Mouse (Mus musculus): ENCODE measurements around the gene Lrp2. TPM values are rescaled to one million over a fixed set of nuclear protein-coding genes. Genes with fewer than 3 reads are reported as not detected.

Lrp2 gene
- polyA plus RNA-seq, 1 experiment from 2014 or later = 2.9 TPM

GRCm38 (mm10) chr2:69574934-69575333 is 10.9 kb downstream of the Lrp2 start:
- no peaks in the 10 kb centered on the region for H3K36me3 ChIP-seq (ENCODE audit: control insufficient read depth, insufficient read depth, low read length)
- ATAC-seq (ENCODE audit: low FRiP score, low TSS enrichment) (no peak), DNase-seq (no peak)
- no peak overlapping the region for H3K27ac ChIP-seq (replicated peaks; ENCODE audit: low read depth, low read length)
- H3K4me1 ChIP-seq (ENCODE audit: control insufficient read depth, insufficient read depth, low read length) = no peaks in the 10 kb centered on the region
- H3K4me3 ChIP-seq (replicated peaks; ENCODE audit: low read depth, low read length) = no peak overlapping the region
- no peak overlapping the region for H3K4me2 ChIP-seq (ENCODE audit: low read length)
- no peak overlapping the region for H3K9ac ChIP-seq (replicated peaks; ENCODE audit: low read length)
- no peaks in the 10 kb centered on the region for H3K9me3 ChIP-seq (ENCODE audit: control insufficient read depth, low read length)
- H3K27me3 ChIP-seq (ENCODE audit: control insufficient read depth, insufficient read depth, low read length) = no peaks in the 10 kb centered on the region
- whole genome bisulfite sequencing = 54% methylated on average over 6 of the region's 6 CpGs

GRCm38 (mm10) chr2:69574261-69574660 is 11.6 kb downstream of the Lrp2 start:
- H3K4me1 ChIP-seq (ENCODE audit: control insufficient read depth, insufficient read depth, low read length) = no peaks in the 10 kb centered on the region
- H3K36me3 ChIP-seq (ENCODE audit: control insufficient read depth, insufficient read depth, low read length) = no peaks in the 10 kb centered on the region
- H3K27ac ChIP-seq (replicated peaks; ENCODE audit: low read depth, low read length) = no peak overlapping the region
- 77% methylated on average over 3 of the region's 3 CpGs for WGBS
- H3K27me3 ChIP-seq (ENCODE audit: control insufficient read depth, insufficient read depth, low read length) = no peaks in the 10 kb centered on the region
- no peaks in the 10 kb centered on the region for H3K9me3 ChIP-seq (ENCODE audit: control insufficient read depth, low read length)
- no peak for DNase-seq
- H3K4me3 ChIP-seq (replicated peaks; ENCODE audit: low read depth, low read length) = no peak overlapping the region
- H3K9ac ChIP-seq (replicated peaks; ENCODE audit: low read length) = no peak overlapping the region
- ATAC-seq (ENCODE audit: low FRiP score, low TSS enrichment) = no peak
- no peak overlapping the region for H3K4me2 ChIP-seq (ENCODE audit: low read length)

GRCm38 (mm10) chr2:69573733-69574054 is 12.2 kb downstream of the Lrp2 start:
- H3K27ac ChIP-seq (replicated peaks; ENCODE audit: low read depth, low read length) = no peak overlapping the region
- no peaks in the 10 kb centered on the region for H3K9me3 ChIP-seq (ENCODE audit: control insufficient read depth, low read length)
- no peak overlapping the region for H3K9ac ChIP-seq (replicated peaks; ENCODE audit: low read length)
- no peaks in the 10 kb centered on the region for H3K4me1 ChIP-seq (ENCODE audit: control insufficient read depth, insufficient read depth, low read length)
- ATAC-seq (ENCODE audit: low FRiP score, low TSS enrichment) = no peak
- no peaks in the 10 kb centered on the region for H3K27me3 ChIP-seq (ENCODE audit: control insufficient read depth, insufficient read depth, low read length)
- no peaks in the 10 kb centered on the region for H3K36me3 ChIP-seq (ENCODE audit: control insufficient read depth, insufficient read depth, low read length)
- no peak overlapping the region for H3K4me2 ChIP-seq (ENCODE audit: low read length)
- no peak overlapping the region for H3K4me3 ChIP-seq (replicated peaks; ENCODE audit: low read depth, low read length)
- peak; percentile 12 for DNase-seq

- Histone ChIP-seq H3K27me3 (ENCODE audit: control insufficient read depth, insufficient read depth, low read length) (no peaks in the 10 kb centered on the region), H3K9me3 (ENCODE audit: control insufficient read depth, low read length) (no peaks in the 10 kb centered on the region), H3K27ac (replicated peaks; ENCODE audit: low read depth, low read length) (no peak overlapping the region; the same call in 1 of the 2 replicates), H3K4me2 (ENCODE audit: low read length) (no peak overlapping the region), H3K4me1 (ENCODE audit: control insufficient read depth, insufficient read depth, low read length) (no peaks in the 10 kb centered on the region), H3K9ac (replicated peaks; ENCODE audit: low read length) (no peak overlapping the region), H3K4me3 (replicated peaks; ENCODE audit: low read depth, low read length) (no peak overlapping the region), H3K36me3 (ENCODE audit: control insufficient read depth, insufficient read depth, low read length) (no peaks in the 10 kb centered on the region)
- ATAC-seq (ENCODE audit: low FRiP score, low TSS enrichment) (no peak), DNase-seq (peak; percentile 32)
- WGBS = 40% methylated on average over 5 of the region's 5 CpGs
These were observed 12.7 kb downstream of the Lrp2 start for GRCm38 (mm10) chr2:69573038-69573732.

GRCm38 (mm10) chr2:69570556-69570955 is 15.3 kb downstream of the Lrp2 start:
- no peak overlapping the region for H3K4me2 ChIP-seq (ENCODE audit: low read length)
- H3K9me3 ChIP-seq (ENCODE audit: control insufficient read depth, low read length) = no peaks in the 10 kb centered on the region

GRCm38 (mm10) chr2:69566281-69566680 is 19.6 kb downstream of the Lrp2 start:
- Histone ChIP-seq H3K27ac (replicated peaks; ENCODE audit: low read depth, low read length) (no peak overlapping the region), H3K4me3 (replicated peaks; ENCODE audit: low read depth, low read length) (no peak overlapping the region), H3K9me3 (ENCODE audit: control insufficient read depth, low read length) (no peaks in the 10 kb centered on the region), H3K27me3 (ENCODE audit: control insufficient read depth, insufficient read depth, low read length) (no peaks in the 10 kb centered on the region), H3K36me3 (ENCODE audit: control insufficient read depth, insufficient read depth, low read length) (no peaks in the 10 kb centered on the region), H3K4me1 (ENCODE audit: control insufficient read depth, insufficient read depth, low read length) (no peaks in the 10 kb centered on the region), H3K9ac (replicated peaks; ENCODE audit: low read length) (no peak overlapping the region), H3K4me2 (ENCODE audit: low read length) (no peak overlapping the region)
- ATAC-seq (ENCODE audit: low FRiP score, low TSS enrichment) = no peak
- no peak for DNase-seq
- 79% methylated on average over 7 of the region's 7 CpGs for WGBS

More at GRCm38 (mm10) chr2:69570556-69570955, 15.3 kb downstream of the Lrp2 start:
- H3K4me3 ChIP-seq (replicated peaks; ENCODE audit: low read depth, low read length) = no peak overlapping the region
- H3K27me3 ChIP-seq (ENCODE audit: control insufficient read depth, insufficient read depth, low read length) = no peaks in the 10 kb centered on the region
- no peak for ATAC-seq (ENCODE audit: low FRiP score, low TSS enrichment)
- DNase-seq = no peak
- H3K27ac ChIP-seq (replicated peaks; ENCODE audit: low read depth, low read length) = no peak overlapping the region
- WGBS = 73% methylated on average over 6 of the region's 6 CpGs
- no peaks in the 10 kb centered on the region for H3K4me1 ChIP-seq (ENCODE audit: control insufficient read depth, insufficient read depth, low read length)
- H3K36me3 ChIP-seq (ENCODE audit: control insufficient read depth, insufficient read depth, low read length) = no peaks in the 10 kb centered on the region
- no peak overlapping the region for H3K9ac ChIP-seq (replicated peaks; ENCODE audit: low read length)

- no peaks in the 10 kb centered on the region for H3K36me3 ChIP-seq (ENCODE audit: control insufficient read depth, insufficient read depth, low read length)
- no peaks in the 10 kb centered on the region for H3K9me3 ChIP-seq (ENCODE audit: control insufficient read depth, low read length)
- DNase-seq = no peak
- no peak overlapping the region for H3K4me2 ChIP-seq (ENCODE audit: low read length)
- H3K27me3 ChIP-seq (ENCODE audit: control insufficient read depth, insufficient read depth, low read length) = no peaks in the 10 kb centered on the region
- no peak overlapping the region for H3K27ac ChIP-seq (replicated peaks; ENCODE audit: low read depth, low read length)
- no peak for ATAC-seq (ENCODE audit: low FRiP score, low TSS enrichment)
- no peak overlapping the region for H3K4me3 ChIP-seq (replicated peaks; ENCODE audit: low read depth, low read length)
- no peaks in the 10 kb centered on the region for H3K4me1 ChIP-seq (ENCODE audit: control insufficient read depth, insufficient read depth, low read length)
- H3K9ac ChIP-seq (replicated peaks; ENCODE audit: low read length) = no peak overlapping the region
- 94% methylated on average over 6 of the region's 6 CpGs for WGBS
These were observed 22.4 kb downstream of the Lrp2 start for GRCm38 (mm10) chr2:69563492-69563891.

- 82% methylated on average over 5 of the region's 5 CpGs for WGBS
- ATAC-seq (ENCODE audit: low FRiP score, low TSS enrichment) (no peak), DNase-seq (no peak)
- Histone ChIP-seq H3K36me3 (ENCODE audit: control insufficient read depth, insufficient read depth, low read length) (no peaks in the 10 kb centered on the region), H3K4me3 (replicated peaks; ENCODE audit: low read depth, low read length) (no peak overlapping the region), H3K4me2 (ENCODE audit: low read length) (no peak overlapping the region), H3K27ac (replicated peaks; ENCODE audit: low read depth, low read length) (no peak overlapping the region), H3K9me3 (ENCODE audit: control insufficient read depth, low read length) (no peaks in the 10 kb centered on the region), H3K4me1 (ENCODE audit: control insufficient read depth, insufficient read depth, low read length) (no peaks in the 10 kb centered on the region), H3K27me3 (ENCODE audit: control insufficient read depth, insufficient read depth, low read length) (no peaks in the 10 kb centered on the region), H3K9ac (replicated peaks; ENCODE audit: low read length) (no peak overlapping the region)
These were observed 23.1 kb downstream of the Lrp2 start for GRCm38 (mm10) chr2:69562761-69563160.

- Histone ChIP-seq H3K27me3 (ENCODE audit: control insufficient read depth, insufficient read depth, low read length) (no peaks in the 10 kb centered on the region), H3K4me3 (replicated peaks; ENCODE audit: low read depth, low read length) (no peak overlapping the region), H3K9me3 (ENCODE audit: control insufficient read depth, low read length) (no peaks in the 10 kb centered on the region), H3K36me3 (ENCODE audit: control insufficient read depth, insufficient read depth, low read length) (no peaks in the 10 kb centered on the region), H3K27ac (replicated peaks; ENCODE audit: low read depth, low read length) (no peak overlapping the region), H3K4me1 (ENCODE audit: control insufficient read depth, insufficient read depth, low read length) (no peaks in the 10 kb centered on the region), H3K9ac (replicated peaks; ENCODE audit: low read length) (no peak overlapping the region), H3K4me2 (ENCODE audit: low read length) (no peak overlapping the region)
- ATAC-seq (ENCODE audit: low FRiP score, low TSS enrichment) = no peak
- WGBS = 78% methylated on average over 4 of the region's 4 CpGs
- no peak for DNase-seq
These were observed 25.6 kb downstream of the Lrp2 start for GRCm38 (mm10) chr2:69560221-69560620.

Measured in midbrain, embryonic 14.5 days (tissue).